Mouse (Mus musculus) G1E (cell line): ENCODE measurements at regions not wholly inside any gene's neighbourhood (a gene's known extent, or its start where the extent isn't known, plus 50 kb on each side); places are given as distances from the start of the nearest gene placed in this dataset.
A peak's percentile ranks its signal among the peaks of the same experiment; 100 is the strongest.

ENCODE experiments used
- ATAC-seq: 2 replicates; pipeline ENCODE4 v1.8.0; 2016; ENCODE audit warnings: mild to moderate bottlenecking; ENCODE audit not compliant: insufficient number of reproducible peaks, poor library complexity, low FRiP score, severe bottlenecking; ENCODE audit errors: extremely low read depth
- DNase-seq: peaks from one replicate; pipeline ENCODE4 v3.0.0; 2012; ENCODE audit warnings: low spot score
- H3K27me3 ChIP-seq: 2 replicates; pipeline ENCODE4 v1.6.1; 2012; ENCODE audit warnings: mild to moderate bottlenecking, low read length, inconsistent platforms; ENCODE audit not compliant: insufficient read depth
- H3K36me3 ChIP-seq: replicated peaks from 2 replicates; pipeline ENCODE3; 2012; ENCODE audit warnings: mild to moderate bottlenecking, inconsistent platforms
- H3K4me1 ChIP-seq: 2 replicates; pipeline ENCODE4 v1.6.1; 2012; ENCODE audit warnings: low read depth, low read length, inconsistent platforms, mixed read lengths; ENCODE audit not compliant: insufficient read depth
- H3K4me3 ChIP-seq: 2 replicates; pipeline ENCODE4 v1.5.1; 2012; ENCODE audit warnings: low read depth, mild to moderate bottlenecking, inconsistent platforms, low read length, moderate library complexity, mixed read lengths
- H3K9me3 ChIP-seq: replicated peaks from 2 replicates; pipeline ENCODE4 v1.6.1; 2012; ENCODE audit warnings: inconsistent platforms
- CTCF ChIP-seq: IDR thresholded peaks from 2 replicates; pipeline ENCODE4 v1.5.1; 2012; ENCODE audit warnings: low read depth, low read length, inconsistent platforms, mixed read lengths
- GATA1 ChIP-seq: IDR thresholded peaks from 2 replicates; pipeline ENCODE4 v1.6.1; 2012; ENCODE audit warnings: borderline replicate concordance, low read length, inconsistent platforms, mixed read lengths
- GATA2 ChIP-seq: IDR thresholded peaks from 2 replicates; pipeline ENCODE4 v1.6.1; 2012; ENCODE audit warnings: low read depth, low read length, inconsistent platforms, borderline replicate concordance
- POLR2AphosphoS5 ChIP-seq: IDR thresholded peaks from 2 replicates; pipeline ENCODE4 v1.6.1; 2012; ENCODE audit warnings: low read depth, low read length, inconsistent platforms; ENCODE audit not compliant: insufficient replicate concordance
- TAL1 ChIP-seq: conservative IDR thresholded peaks from 2 replicates; pipeline ENCODE4 v1.6.1; 2012; ENCODE audit warnings: low read depth, low read length, inconsistent platforms, mixed read lengths

DNA sequence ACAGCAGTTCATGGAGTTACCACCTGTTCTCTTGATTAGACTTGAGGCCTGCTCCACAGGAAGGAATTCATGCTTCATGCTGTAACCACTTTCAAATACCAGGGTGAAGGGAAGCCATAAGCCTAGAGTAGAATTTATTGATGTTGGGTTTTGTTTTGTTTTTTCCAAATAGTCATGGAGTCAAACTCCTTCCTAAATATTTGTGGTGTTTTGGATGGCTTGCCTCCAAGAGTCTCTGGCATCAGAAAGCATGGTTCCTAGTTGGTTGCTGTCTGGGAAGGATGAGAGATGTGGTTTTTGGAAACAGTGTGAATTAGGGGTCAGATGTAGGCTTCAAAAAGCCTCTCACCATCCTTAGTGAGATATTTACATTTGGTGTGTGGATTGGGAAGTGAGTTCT is 141.5 kb downstream of the Alg10b start:
- no peaks in the 10 kb centered on the region for H3K36me3 ChIP-seq
- no peaks in the 10 kb centered on the region for H3K4me1 ChIP-seq
- TF ChIP-seq CTCF, result no peak
- TF ChIP-seq POLR2AphosphoS5, result no peak
- TF ChIP-seq GATA1, result no peak
- TF ChIP-seq TAL1, result no peak
- no peak for TF ChIP-seq GATA2
- no peak for ATAC-seq
- DNase-seq, result no peak
- H3K4me3 ChIP-seq, result no peak overlapping the region
- H3K27me3 ChIP-seq, result no peaks in the 10 kb centered on the region
- no peaks in the 10 kb centered on the region; the same call in 1 of the 2 replicates for H3K9me3 ChIP-seq

DNA sequence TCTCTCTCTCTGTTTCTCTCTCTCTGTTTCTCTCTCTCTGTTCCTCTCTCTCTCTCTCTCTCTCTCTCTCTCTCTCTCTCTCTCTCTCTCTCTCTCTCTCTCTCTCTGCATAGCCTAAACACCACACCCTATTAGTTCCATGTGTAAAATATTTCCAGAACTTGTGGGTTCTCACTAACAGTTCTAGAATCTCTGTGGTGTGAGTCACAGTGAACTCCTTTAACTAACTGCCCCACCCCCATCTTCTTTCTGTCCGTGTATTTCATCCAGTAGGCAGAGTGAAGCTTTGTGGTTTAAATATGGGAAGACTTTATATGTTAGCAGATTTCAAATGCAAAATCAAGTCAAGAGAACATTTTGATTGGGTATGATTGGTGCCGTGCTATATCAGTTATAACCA is 153.8 kb downstream of the Alg10b start:
- no peaks in the 10 kb centered on the region for H3K27me3 ChIP-seq
- no peaks in the 10 kb centered on the region for H3K36me3 ChIP-seq
- ATAC-seq (no peak), DNase-seq (no peak)
- no peaks in the 10 kb centered on the region for H3K9me3 ChIP-seq
- H3K4me3 ChIP-seq, result no peak overlapping the region
- no peak for TF ChIP-seq POLR2AphosphoS5
- no peak for TF ChIP-seq GATA2
- no peak for TF ChIP-seq CTCF
- TF ChIP-seq GATA1, result no peak
- no peak for TF ChIP-seq TAL1
- H3K4me1 ChIP-seq, result no peaks in the 10 kb centered on the region

GRCm38 (mm10) chr15:90396961-90397360 is 172.8 kb downstream of the Alg10b start:
- H3K36me3 ChIP-seq, result no peaks in the 10 kb centered on the region
- no peaks in the 10 kb centered on the region for H3K27me3 ChIP-seq
- H3K4me3 ChIP-seq, result no peak overlapping the region
- DNase-seq (no peak), ATAC-seq (no peak)
- H3K9me3 ChIP-seq, result peaks cover 3% of the 10 kb centered on the region; the same call in 1 of the 2 replicates
- TF ChIP-seq CTCF (no peak), GATA2 (no peak), TAL1 (no peak), POLR2AphosphoS5 (no peak), GATA1 (no peak)
- no peaks in the 10 kb centered on the region for H3K4me1 ChIP-seq

- DNase-seq, result no peak
These were observed 173.7 kb downstream of the Alg10b start for GRCm38 (mm10) chr15:90397691-90398377.

DNA sequence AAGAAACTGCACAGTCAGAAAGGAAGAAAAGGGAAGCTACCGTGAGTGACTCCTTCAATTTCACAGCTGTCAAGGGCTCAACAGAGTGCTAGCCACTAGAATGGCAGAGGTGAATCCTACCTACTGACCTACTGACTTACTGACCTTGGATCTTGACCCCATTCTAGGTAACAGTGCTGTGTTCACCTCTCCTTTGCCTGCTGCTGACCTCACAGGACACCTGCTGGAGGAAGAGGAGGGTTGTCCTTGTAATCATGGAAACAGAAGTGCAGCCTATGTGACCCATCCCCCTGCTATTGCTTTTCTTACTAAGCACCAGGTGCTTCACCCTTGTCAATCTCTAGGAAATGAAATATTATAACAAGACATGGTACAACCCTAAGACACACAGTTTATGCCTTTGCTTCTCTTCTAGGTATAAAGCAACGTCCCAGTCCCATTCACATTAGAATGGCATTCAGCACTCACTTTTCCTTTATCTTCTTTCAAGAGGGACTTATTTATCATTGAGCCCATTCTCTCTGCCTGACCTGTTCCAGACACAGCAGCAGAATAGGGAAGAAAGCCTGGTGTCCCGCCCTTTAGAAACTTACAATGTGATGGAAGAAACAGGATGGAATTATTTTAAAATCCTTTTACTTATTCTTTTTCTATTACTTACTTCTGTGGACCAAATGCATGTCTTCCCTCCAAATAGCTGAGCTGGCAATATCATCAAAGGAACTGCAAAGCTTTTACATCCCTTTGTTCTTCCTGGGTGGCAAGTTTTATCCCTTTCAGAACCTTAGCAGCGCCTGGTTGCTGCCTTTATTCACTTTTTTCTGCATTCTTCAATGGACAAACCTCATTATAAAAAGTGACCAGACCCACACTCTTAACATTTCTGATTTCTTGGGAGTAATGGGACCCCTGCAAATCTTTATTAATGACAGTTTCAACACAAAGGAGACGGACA is 176.5 kb downstream of the Alg10b start:
- H3K36me3 ChIP-seq, result no peaks in the 10 kb centered on the region

More at GRCm38 (mm10) chr15:90397691-90398377, 173.7 kb downstream of the Alg10b start:
- Histone ChIP-seq H3K4me1 (no peaks in the 10 kb centered on the region), H3K27me3 (no peaks in the 10 kb centered on the region), H3K36me3 (no peaks in the 10 kb centered on the region), H3K4me3 (no peak overlapping the region), H3K9me3 (peaks cover 3% of the 10 kb centered on the region; the same call in 1 of the 2 replicates)
- no peak for ATAC-seq
- TF ChIP-seq GATA2, result no peak
- TF ChIP-seq POLR2AphosphoS5, result no peak
- TF ChIP-seq TAL1, result no peak
- no peak for TF ChIP-seq CTCF
- no peak for TF ChIP-seq GATA1

GRCm38 (mm10) chr15:90420776-90421175 is 196.7 kb downstream of the Alg10b start:
- no peaks in the 10 kb centered on the region for H3K27me3 ChIP-seq
- peak; percentile 45 for ATAC-seq
- H3K4me1 ChIP-seq, result no peaks in the 10 kb centered on the region
- no peak overlapping the region for H3K4me3 ChIP-seq
- no peaks in the 10 kb centered on the region for H3K36me3 ChIP-seq
- H3K9me3 ChIP-seq, result peaks cover 4% of the 10 kb centered on the region
- TF ChIP-seq POLR2AphosphoS5 (no peak), CTCF (peak; percentile 40)
- no peak for DNase-seq

More for the DNA sequence above, 176.5 kb downstream of the Alg10b start:
- H3K27me3 ChIP-seq, result no peaks in the 10 kb centered on the region
- DNase-seq (no peak), ATAC-seq (no peak)
- no peaks in the 10 kb centered on the region for H3K4me1 ChIP-seq
- H3K9me3 ChIP-seq, result no peaks in the 10 kb centered on the region; the same call in 1 of the 2 replicates
- TF ChIP-seq GATA1, result no peak
- TF ChIP-seq TAL1, result no peak
- no peak for TF ChIP-seq CTCF
- TF ChIP-seq POLR2AphosphoS5, result no peak
- no peak for TF ChIP-seq GATA2
- no peak overlapping the region for H3K4me3 ChIP-seq
